Mouse (Mus musculus) forebrain, embryonic 12.5 days (tissue): Measurements from ENCODE around the gene Fam43a. TPM values are rescaled to one million over a fixed set of nuclear protein-coding genes. Genes with fewer than 3 reads are reported as not detected.

Source experiments
- ATAC-seq: fragments of 200-750 bp; cut with Nextera tagmentation; 2 replicates; pipeline ENCODE4 v1.8.0; 2017; ENCODE audit warnings: moderate TSS enrichment; ENCODE audit not compliant: low FRiP score
- H3K27ac ChIP-seq: fragments of 300-500 bp; sonication (generic); 2 replicates; pipeline ENCODE4 v1.5.1; 2016; ENCODE audit warnings: mild to moderate bottlenecking
- H3K27me3 ChIP-seq: fragments of 300-500 bp; sonication (generic); 2 replicates; pipeline ENCODE4 v1.6.1; 2016; ENCODE audit warnings: mild to moderate bottlenecking
- H3K36me3 ChIP-seq: fragments of 300-500 bp; sonication (generic); replicated peaks from 2 replicates; pipeline ENCODE4 v1.6.1; 2016; ENCODE audit warnings: mild to moderate bottlenecking
- H3K4me1 ChIP-seq: fragments of 300-500 bp; sonication (generic); 2 replicates; pipeline ENCODE4 v1.6.1; 2016
- H3K4me2 ChIP-seq: fragments of 300-500 bp; sonication (generic); 2 replicates; pipeline ENCODE4 v1.6.1; 2016; ENCODE audit warnings: mild to moderate bottlenecking, moderate library complexity
- H3K4me3 ChIP-seq: fragments of 300-500 bp; sonication (generic); replicated peaks from 2 replicates; pipeline ENCODE4 v1.5.1; 2016; ENCODE audit warnings: mild to moderate bottlenecking
- H3K9ac ChIP-seq: fragments of 300-500 bp; sonication (generic); 2 replicates; pipeline ENCODE4 v1.6.1; 2016; ENCODE audit warnings: mild to moderate bottlenecking
- H3K9me3 ChIP-seq: fragments of 300-500 bp; sonication (generic); 2 replicates; pipeline ENCODE4 v1.6.1; 2016
- WGBS: fragments of 180-500 bp; shearing (Covaris S2); methylation state at CpG from one replicate; pipeline ENCODE4 v1.1.7; 2016; 5-methylcytosine and 5-hydroxymethylcytosine counted together
- polyA plus RNA-seq: library from polyadenylated mRNA; unstranded; fragments of >200 nt; fragmentation: Nextera tagmentation; extraction: Ambion mirVana; gene quantifications from 2 replicates; pipeline ENCODE4 v1.2.1, GENCODE M21; 2016

The Fam43a gene
- 11.0 and 11.4 TPM in 2 replicates for polyA plus RNA-seq

DNA sequence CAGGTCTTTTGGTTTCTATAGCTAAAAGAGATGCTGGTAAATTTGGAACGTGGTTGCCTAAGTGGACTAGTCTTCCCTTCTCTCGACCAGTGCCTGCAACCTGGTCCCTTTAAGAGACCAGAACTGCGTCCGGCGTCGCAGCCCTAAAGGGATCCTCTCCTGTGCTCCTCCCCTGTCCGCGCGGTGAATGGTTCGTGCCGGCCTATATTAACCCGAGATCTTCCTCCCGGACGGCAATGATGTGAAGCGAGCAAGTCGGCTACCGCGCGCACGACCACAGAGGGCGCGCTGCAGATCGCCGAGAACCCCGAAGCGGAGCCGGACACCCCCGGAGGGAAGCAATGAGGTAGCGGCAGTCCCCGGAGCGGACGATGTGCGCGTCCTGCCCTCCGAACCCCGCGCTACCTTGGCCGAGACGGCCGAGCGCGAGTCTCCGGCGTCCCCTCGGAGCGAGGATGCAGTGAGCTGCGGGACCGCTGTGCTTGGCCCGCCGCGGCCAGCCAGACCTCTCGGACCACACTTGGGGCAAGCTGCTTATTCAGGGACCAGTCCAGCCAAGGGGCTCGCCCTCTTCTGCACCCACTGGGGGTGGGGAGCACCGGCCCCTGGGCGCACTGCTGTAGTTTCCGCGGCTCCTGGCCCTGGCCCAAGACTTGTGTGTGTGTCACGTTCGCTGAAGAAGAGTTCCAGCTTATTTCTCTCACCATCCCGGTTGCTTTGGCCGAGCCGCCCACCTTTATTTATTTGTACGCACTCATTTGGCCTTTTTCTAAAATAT is at the start of gene Fam43a:
Fam43a (plus strand) TSS at position 233 of the 778 bp plus-strand sequence.
- WGBS: under 1% methylated on average over 61 of the region's 63 CpGs
- Histone ChIP-seq H3K9ac (peak within 1 kb of the TSS; percentile 57), H3K36me3 (no peaks in the 10 kb centered on the region), H3K4me2 (peak within 1 kb of the TSS; percentile 83), H3K9me3 (no peaks in the 10 kb centered on the region), H3K27ac (no peak within 1 kb of the TSS), H3K4me3 (peak within 1 kb of the TSS; percentile 60), H3K27me3 (peaks cover 70% of the 10 kb centered on the region), H3K4me1 (peaks cover 52% of the 10 kb centered on the region)
- ATAC-seq: peak; percentile 71

DNA sequence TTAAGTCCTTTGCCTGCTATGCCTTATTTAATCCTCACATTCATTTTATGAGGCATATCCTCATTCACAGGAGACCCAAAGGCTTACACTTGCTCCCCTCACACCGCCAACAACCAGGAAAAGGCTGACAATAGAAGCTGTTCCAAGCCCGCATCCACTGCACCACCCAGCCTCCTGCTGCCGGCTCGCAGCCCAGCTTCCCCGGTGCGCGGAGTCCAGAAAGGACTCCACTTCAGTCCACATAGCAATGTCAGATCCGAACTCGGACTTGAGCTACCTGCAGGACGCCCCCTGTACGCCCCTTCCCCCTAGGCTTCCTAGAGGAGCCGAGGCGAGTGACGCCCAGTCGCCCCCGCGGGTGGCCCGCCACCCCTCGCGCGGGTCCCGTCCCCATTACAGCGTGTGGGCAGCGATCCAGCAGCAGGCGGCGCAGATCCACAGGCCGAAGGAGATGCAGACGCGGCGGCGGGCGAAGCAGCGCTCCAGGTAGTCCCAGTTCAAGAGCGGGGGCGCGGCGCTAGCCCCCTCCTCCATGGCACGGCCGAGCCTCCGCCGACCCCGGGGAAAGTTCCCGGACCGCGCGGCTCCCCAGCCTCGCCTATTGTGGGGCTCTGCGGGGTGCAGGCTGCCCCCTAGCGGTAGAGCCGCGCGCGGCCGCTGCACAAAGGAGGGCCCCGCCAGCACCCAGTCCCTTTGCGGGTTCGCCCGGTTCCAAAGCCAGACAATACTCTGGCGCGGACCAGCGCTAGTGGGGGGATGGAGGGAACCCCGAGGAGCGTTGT is 49.4 kb upstream of the Fam43a start:
- Histone ChIP-seq H3K36me3 (peaks cover 13% of the 10 kb centered on the region), H3K9ac (peak overlapping the region; percentile 83), H3K4me3 (peak overlapping the region; percentile 69), H3K9me3 (peaks cover 6% of the 10 kb centered on the region; the same call in 1 of the 2 replicates), H3K27ac (peak overlapping the region; percentile 75; the same call in 1 of the 2 replicates), H3K4me1 (peaks cover 26% of the 10 kb centered on the region), H3K4me2 (peak overlapping the region; percentile 54), H3K27me3 (no peaks in the 10 kb centered on the region)
- peak; percentile 95 for ATAC-seq
- 1% methylated on average over 61 of the region's 63 CpGs for WGBS

DNA sequence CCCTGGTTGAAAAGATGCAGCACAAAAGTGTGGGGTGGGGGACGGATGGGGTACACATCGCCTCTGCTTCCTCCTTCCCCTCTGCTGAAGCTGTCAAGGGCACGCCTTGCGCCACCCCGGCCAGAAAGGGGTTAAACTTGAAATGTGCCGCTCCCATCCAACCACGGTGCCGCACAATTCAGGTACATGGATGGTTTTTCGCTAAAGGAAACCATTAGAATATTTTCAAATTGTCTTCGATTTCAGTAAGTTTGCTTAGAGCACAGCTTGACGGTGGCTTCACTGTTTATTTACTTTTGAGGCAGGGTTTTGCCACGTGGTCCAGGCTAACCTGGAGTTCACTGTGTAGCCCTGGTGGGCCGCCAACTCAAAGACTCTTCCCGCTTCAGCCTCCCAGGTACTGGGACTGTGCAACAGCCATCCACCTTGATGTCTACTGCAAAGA is 48.8 kb upstream of the Fam43a start, which contains the start of gene Tmem44:
Tmem44 (minus strand) TSS at position 95 of the 445 bp plus-strand sequence.
- Histone ChIP-seq H3K9me3 (peaks cover 11% of the 10 kb centered on the region; the same call in 1 of the 2 replicates), H3K9ac (peak within 1 kb of the TSS; percentile 83), H3K27ac (peak within 1 kb of the TSS; percentile 75; the same call in 1 of the 2 replicates), H3K27me3 (no peaks in the 10 kb centered on the region), H3K4me2 (peak within 1 kb of the TSS; percentile 54), H3K4me3 (peak within 1 kb of the TSS; percentile 69), H3K4me1 (peaks cover 26% of the 10 kb centered on the region), H3K36me3 (peaks cover 12% of the 10 kb centered on the region)
- peak; percentile 71 for ATAC-seq
- 8% methylated on average over 14 of the region's 14 CpGs for WGBS

DNA sequence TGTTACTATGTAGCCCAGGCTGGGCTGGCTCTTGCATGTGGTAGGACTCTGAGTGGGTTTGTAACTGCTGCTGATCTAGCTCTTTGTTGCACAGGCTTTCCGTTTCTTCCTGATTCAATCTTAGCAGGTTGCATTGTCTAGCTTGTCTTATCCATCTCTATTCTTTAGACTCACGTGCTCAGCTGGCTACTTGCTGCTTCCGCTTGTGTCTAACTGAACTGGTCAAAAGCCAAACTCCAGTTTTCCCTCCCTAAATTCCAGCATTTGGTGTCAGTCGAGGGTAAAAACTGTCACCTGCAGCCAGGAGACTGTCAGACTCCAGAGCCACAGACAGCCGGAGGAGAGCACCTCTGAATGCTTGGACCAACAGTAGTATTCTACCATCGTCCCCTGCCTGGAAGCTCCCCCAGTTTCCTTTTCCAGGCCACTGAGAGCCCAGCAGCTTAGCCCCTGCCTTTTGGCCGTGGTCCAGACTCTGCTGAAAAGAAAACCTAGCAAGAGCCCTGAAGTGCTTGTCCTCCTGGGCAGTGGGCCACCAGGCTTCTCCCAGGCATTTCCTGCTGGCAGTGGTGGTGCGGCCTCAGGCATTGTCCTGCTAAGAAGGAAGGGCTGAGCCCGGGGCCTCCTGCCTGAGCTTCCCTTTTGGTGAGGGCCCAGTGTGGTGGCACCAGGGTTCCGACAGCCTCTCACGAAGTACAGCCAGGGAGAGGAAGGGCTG is 46.7 kb upstream of the Fam43a start:
- no peak overlapping the region for H3K4me2 ChIP-seq
- no peaks in the 10 kb centered on the region for H3K27me3 ChIP-seq
- ATAC-seq: no peak
- no peak overlapping the region for H3K9ac ChIP-seq
- H3K4me3 ChIP-seq: no peak overlapping the region
- H3K36me3 ChIP-seq: peaks cover 18% of the 10 kb centered on the region; the same call in 1 of the 2 replicates
- WGBS: 32% methylated on average over 11 of the region's 11 CpGs
- peak overlapping the region; percentile 63 for H3K27ac ChIP-seq
- H3K4me1 ChIP-seq: peaks cover 26% of the 10 kb centered on the region
- H3K9me3 ChIP-seq: peaks cover 21% of the 10 kb centered on the region; the same call in 1 of the 2 replicates

DNA sequence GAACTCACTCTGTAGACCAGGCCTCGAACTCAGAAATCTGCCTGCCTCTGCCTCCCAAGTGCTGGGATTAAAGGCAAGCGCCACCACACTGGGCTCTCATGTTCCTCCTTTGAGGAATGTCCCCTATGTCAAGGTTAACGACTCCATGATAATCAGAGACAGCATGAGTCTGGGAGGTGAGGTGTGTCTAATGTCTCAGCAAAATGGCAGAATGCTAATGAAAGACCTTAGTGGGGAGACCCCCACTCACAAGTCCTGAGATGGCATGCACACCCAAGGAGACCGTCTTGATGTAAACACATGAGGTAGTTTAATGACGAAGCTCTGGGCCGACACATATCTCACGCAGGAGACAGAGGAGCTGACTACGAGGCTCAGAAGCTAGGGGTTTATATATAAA is 45.4 kb upstream of the Fam43a start:
- H3K4me1 ChIP-seq: peaks cover 17% of the 10 kb centered on the region
- H3K27me3 ChIP-seq: no peaks in the 10 kb centered on the region
- peaks cover 26% of the 10 kb centered on the region; the same call in 1 of the 2 replicates for H3K36me3 ChIP-seq
- no peak for ATAC-seq
- no peak overlapping the region for H3K4me2 ChIP-seq
- no peak overlapping the region for H3K4me3 ChIP-seq
- H3K9ac ChIP-seq: no peak overlapping the region
- 94% methylated on average over 8 of the region's 8 CpGs for WGBS
- H3K9me3 ChIP-seq: peaks cover 21% of the 10 kb centered on the region; the same call in 1 of the 2 replicates
- H3K27ac ChIP-seq: no peak overlapping the region

DNA sequence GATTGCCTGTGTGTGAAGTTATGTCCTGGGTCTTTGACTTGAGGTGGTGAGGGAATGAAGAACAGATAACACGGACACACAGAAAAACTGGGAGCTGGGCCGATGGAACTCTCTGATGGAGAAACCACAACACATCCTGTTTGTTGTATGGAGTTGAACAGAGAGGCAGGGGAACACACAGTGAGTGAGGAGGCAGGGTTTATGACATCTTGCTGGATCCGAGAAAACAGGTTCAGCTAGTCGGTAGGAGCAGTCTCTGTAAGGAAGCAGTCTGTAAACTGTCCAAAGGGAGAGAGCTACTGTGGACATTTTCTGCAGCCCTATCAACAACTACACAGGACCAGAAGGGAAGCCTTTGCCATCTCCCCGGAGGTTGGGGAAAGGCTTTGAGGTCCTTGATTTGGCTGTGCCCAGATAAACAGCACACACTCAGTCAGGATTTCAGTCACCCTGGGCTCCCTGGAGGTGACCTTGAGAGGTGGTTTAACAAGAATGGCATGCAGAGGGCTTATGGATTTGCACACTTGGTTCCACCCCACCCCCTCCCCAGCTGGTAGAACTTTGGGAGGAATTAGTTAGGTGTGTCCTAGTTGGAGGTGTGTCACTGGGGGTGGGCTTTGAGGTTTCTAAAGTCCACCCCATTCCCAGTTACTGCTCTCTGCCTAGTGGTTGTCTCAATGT is 40.1 kb upstream of the Fam43a start:
- H3K27ac ChIP-seq: no peak overlapping the region
- H3K9ac ChIP-seq: no peak overlapping the region
- H3K4me2 ChIP-seq: no peak overlapping the region
- no peak for ATAC-seq
- H3K27me3 ChIP-seq: no peaks in the 10 kb centered on the region
- no peak overlapping the region for H3K4me3 ChIP-seq
- H3K9me3 ChIP-seq: peaks cover 21% of the 10 kb centered on the region; the same call in 1 of the 2 replicates
- H3K4me1 ChIP-seq: no peaks in the 10 kb centered on the region
- H3K36me3 ChIP-seq: peaks cover 78% of the 10 kb centered on the region
- 94% methylated on average over 5 of the region's 5 CpGs for WGBS

DNA sequence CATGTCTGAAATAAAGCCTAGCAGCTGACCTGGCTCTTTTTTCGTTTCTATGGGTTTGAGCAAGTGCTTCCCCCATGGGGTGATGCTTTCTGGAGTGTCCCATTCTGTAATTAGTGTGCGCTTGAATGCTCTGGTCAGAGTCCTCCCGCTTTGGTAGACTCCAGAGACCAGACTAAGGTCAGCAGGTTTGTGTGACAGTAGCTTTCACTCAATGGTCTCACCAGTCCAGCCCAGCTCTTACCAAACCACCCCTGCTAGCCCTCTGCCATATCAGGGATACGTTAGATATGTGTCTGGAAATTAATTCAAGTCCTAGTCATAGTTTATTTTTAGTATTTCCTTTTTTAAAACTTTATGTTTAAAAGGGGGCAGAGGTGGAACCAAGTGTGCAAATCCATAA is 38.9 kb upstream of the Fam43a start:
- Histone ChIP-seq H3K4me3 (no peak overlapping the region), H3K9me3 (peaks cover 12% of the 10 kb centered on the region; the same call in 1 of the 2 replicates), H3K4me2 (no peak overlapping the region), H3K9ac (no peak overlapping the region), H3K36me3 (peaks cover 86% of the 10 kb centered on the region), H3K4me1 (no peaks in the 10 kb centered on the region), H3K27me3 (no peaks in the 10 kb centered on the region), H3K27ac (no peak overlapping the region)
- WGBS: 90% methylated on average over 4 of the region's 4 CpGs
- ATAC-seq: no peak

DNA sequence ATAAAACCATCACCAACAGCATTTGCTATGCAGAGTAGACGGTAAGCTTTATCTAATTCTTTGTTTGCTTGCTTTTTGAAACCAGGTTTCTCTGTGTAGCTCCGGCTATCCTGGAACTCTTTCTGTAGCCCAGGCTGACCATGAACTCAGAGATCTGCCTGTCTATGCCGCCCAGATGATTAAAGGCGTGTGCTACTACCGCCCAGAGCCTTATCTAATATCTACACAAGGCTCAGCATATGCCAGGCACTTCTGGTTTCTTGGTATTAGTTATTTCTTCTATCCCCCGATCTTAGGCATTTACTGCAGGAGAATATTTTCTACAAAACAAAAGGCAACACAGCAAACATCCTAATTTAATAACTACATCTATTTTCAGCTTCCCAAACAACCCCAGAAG is 33.9 kb upstream of the Fam43a start:
- ATAC-seq: no peak
- no peak overlapping the region for H3K4me3 ChIP-seq
- no peaks in the 10 kb centered on the region for H3K9me3 ChIP-seq
- H3K4me2 ChIP-seq: no peak overlapping the region
- H3K27me3 ChIP-seq: no peaks in the 10 kb centered on the region
- no peak overlapping the region for H3K9ac ChIP-seq
- 95% methylated on average over 6 of the region's 6 CpGs for WGBS
- no peaks in the 10 kb centered on the region for H3K4me1 ChIP-seq
- no peak overlapping the region for H3K27ac ChIP-seq
- H3K36me3 ChIP-seq: peaks cover 95% of the 10 kb centered on the region

DNA sequence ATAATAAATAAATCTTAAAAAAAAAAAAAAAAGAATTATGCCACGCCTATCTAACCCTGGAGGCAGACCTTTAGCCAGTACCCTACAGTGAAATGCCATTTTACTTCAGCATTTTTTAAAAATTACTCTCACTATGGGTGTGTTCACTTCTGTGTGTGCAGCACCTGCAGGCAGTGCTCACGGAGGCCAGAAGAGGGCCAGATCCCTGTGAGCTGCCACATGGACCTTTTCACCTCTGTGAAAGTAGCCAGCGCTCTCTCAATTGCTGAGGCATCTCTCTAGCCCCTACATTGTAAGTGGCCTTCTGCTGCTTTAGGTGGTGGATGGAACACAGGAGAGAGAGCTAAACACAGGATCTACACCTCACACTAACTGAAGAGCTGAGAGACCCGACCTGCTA is 29.4 kb upstream of the Fam43a start:
- Histone ChIP-seq H3K4me2 (no peak overlapping the region), H3K36me3 (peaks cover 91% of the 10 kb centered on the region), H3K27me3 (no peaks in the 10 kb centered on the region), H3K4me1 (no peaks in the 10 kb centered on the region), H3K4me3 (no peak overlapping the region), H3K27ac (no peak overlapping the region), H3K9ac (no peak overlapping the region), H3K9me3 (no peaks in the 10 kb centered on the region)
- no peak for ATAC-seq
- 90% methylated on average over 4 of the region's 4 CpGs for WGBS

DNA sequence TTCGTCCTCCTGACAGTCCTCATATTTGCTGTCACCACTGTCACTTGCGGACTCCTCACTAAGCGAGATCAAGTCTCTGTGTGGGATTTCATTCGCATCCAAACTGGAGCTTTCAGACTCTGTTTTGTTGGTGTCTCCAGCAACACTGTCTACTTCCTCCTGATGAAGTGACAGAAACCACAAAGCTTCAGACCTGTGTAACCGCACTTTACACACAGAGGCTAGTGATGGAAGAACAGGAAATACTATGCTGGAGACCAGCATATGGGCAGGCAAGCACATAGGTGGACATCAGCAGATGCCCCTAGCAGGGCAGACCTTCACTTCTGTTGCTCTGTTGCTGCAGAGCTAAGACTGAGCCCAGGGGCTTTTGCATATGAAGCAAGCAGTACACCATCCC is 28.1 kb upstream of the Fam43a start:
- Histone ChIP-seq H3K27me3 (no peaks in the 10 kb centered on the region), H3K27ac (no peak overlapping the region), H3K4me1 (no peaks in the 10 kb centered on the region), H3K4me2 (no peak overlapping the region), H3K9ac (no peak overlapping the region), H3K9me3 (no peaks in the 10 kb centered on the region), H3K4me3 (no peak overlapping the region), H3K36me3 (peaks cover 93% of the 10 kb centered on the region)
- ATAC-seq: no peak
- WGBS: 96% methylated on average over 5 of the region's 5 CpGs

DNA sequence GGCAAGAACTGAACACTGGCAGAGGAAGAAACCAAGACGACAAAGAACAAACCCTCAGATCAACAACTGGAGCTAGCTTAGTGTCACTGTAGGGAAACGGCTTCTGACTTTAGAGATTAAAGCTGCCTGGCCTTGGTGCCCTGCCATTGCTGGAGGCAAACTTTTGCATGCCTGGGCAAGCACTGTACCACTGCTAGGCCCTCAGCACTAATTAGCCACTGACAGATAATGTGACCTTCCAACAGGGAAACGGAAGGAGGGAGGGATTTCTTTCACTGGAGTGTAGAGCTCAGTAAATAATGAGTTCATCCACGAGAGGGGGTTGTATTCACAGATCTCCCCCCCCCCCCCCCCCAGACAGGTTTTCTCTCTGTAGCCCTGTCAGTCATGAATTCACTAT is 27.3 kb upstream of the Fam43a start:
- H3K9ac ChIP-seq: no peak overlapping the region
- H3K27me3 ChIP-seq: no peaks in the 10 kb centered on the region
- no peaks in the 10 kb centered on the region for H3K4me1 ChIP-seq
- peaks cover 93% of the 10 kb centered on the region for H3K36me3 ChIP-seq
- H3K9me3 ChIP-seq: no peaks in the 10 kb centered on the region
- no peak for ATAC-seq
- 33% methylated on average over 4 of the region's 4 CpGs for WGBS
- H3K27ac ChIP-seq: no peak overlapping the region
- no peak overlapping the region for H3K4me2 ChIP-seq
- no peak overlapping the region for H3K4me3 ChIP-seq
